Mouse (Mus musculus) monocyte, adult 2 months (primary cell): Measurements from ENCODE around the gene Ldlrap1.

ENCODE experiments used
- DNase-seq, 2 experiments: peaks; one replicate each; pipeline ENCODE4 v3.0.0; 2022; ENCODE audit warnings: low spot score in 2 of 2, low read depth in 1 of 2

Ldlrap1 gene

DNA sequence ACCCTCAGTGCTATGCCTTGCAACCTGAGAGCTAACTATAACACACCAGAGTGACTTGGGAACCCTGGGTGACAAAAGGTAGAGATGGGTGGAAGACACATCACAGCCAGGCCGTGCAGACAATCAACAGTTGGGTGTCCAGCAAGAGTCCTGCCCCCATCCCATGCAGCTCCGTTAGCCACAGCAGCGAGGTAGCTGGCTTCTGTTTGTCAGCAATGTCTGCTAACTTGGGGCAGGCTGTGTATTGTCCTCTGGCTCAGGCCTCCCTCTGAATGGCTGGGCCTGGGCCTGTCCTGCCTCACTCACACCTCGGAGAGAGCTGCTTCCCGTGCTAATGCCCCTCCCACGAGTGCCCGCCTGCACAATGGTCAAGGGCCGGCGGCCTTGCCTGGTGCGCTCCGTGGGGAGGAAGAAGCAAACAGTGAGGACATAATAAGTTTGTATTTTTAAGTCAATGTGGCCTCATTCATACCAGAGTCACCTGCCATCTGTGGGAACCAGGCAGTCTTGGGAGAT, 14.9 kb downstream of the Ldlrap1 start:
- no peak for DNase-seq

DNA sequence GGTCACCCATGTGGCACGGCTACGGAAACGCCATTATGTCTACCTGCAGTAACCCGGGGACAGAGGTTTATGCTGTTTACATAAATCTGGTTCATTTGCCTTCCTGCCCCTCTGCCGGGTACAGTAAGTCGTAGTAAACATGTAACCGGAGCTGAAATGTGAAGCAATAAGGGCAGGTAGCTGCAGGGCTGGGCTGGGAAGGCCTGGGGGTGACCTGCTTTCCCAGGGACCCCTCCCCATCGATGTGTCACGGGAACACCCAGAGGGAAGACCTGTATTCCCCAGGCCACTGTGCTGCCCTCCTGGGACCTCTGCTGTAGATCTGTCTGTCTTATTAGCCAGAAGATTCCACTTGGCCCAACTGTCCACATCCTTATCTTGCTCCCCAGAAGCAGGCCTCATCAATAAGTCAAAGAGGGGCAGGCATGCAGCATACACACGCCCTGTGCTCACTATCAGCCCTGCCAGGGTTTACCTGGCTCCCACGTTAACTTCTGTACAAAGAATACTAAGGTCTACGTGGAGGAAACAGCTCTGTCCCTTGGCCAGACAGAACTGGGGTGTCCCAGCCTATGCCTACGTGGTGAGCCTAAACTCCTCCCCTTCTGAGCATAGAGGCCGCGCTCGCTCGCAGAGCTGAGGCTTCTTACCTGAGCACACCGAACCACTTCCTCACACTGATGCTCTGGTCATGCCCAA, 16.0 kb downstream of the Ldlrap1 start:
- DNase-seq = no peak

DNA sequence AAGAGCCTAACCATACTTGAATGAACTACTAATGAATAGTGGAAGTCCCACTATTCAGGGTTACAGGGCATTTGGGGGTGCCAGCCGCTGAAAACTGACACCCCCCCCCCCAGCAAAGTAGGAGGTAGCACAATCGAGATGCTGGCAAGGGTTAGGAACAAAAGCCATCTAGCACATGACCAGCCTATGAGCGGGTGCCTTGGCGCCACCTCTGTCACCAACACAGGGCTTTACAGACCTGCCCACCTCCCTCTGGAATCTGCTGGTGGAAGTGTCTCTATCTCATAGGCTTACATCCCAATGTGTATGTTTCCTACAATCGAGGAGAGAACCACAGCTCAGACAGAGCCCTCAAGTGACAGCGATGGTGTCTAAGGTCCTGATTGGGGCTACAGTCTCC, 17.0 kb downstream of the Ldlrap1 start:
- DNase-seq = no peak

DNA sequence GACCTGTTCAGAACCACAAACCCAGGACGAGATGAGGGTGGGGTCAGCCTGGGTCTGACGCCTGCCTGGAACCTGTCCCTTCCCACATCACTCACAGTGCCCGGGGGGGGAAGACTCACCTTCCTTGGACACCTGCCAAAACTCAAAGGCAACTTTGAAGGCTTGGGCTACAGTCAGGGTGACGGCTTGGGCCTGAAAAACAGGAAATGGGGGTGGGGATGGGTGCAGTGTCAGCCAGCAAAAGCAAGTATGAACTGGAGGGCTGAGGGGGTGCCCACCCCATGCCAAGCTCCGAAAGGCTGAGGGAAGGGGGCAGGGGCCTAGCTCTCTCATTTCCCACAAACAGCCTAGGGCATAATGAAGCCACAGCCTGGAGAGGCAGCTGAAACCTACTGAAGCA, 17.6 kb downstream of the Ldlrap1 start:
- no peak for DNase-seq

DNA sequence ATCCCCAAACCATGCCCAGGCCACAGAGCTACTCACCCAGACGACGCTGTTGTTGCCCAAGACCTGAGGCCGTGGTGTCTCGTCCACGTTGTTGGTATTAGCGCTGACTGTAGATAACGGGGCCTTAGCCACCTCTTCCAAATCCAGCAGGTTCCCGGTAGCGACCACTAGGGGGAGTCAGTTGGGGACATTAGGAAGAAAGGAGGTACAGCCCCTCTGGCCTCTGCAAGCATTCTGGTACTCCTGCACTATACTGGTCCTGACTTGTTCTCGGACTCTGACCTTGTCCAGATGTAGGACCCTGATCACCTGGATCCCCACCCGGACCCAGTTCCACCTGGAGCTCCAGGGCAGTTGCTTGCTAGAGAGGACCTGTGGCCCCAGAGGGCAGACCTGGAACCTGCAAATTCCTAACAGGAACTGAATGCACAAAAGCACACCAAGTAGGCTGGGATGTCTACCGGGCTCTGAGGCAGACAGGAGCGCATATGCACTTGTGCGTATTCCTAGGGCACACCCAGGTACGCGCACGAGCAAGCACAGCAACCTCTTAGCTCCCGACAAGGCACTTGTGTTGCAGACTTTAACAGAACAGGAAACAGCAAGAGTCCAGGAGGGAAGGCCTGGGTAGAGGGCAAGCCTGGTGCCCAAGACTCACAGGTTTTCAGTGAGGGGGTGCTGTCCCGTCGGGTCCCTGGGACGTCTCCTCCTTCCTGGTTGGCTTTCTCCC, 18.4 kb downstream of the Ldlrap1 start:
- no peak for DNase-seq

DNA sequence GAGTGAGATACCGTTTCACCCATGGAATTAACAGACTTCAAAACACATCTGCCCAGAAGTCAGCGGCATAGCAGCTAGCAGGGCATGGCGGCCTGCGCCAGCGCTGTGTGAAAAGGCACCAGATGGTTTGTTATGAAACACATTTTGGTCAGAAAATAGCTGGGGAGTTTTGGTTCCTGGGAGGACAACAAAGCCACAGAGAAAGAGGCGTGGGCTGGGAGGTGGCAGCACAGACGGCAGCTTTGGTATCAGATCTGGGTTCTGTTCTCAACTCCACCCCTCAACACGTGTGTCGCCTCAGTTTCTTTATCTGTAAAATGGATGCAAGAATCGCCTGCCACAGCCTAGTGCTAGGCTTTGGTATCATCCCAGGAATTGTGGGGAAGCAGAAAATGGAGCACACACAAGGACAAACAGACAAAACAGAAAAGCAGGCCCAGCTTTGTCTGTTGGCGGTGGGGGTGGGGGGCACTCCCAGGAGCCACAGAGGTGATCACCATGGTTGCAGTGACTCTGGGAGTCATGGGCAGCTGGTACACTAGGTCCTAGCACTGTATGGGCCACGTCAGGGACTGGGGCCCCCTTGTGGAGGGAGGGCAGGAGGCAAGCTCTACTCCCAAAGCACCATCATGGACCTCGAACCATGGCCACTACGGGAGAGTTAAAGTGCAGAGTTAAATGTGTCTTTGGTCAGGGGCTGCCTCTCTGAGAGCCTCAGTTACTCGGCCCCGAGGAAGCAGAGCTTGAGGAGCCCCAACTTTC, 21.7 kb downstream of the Ldlrap1 start:
- DNase-seq = no peak

DNA sequence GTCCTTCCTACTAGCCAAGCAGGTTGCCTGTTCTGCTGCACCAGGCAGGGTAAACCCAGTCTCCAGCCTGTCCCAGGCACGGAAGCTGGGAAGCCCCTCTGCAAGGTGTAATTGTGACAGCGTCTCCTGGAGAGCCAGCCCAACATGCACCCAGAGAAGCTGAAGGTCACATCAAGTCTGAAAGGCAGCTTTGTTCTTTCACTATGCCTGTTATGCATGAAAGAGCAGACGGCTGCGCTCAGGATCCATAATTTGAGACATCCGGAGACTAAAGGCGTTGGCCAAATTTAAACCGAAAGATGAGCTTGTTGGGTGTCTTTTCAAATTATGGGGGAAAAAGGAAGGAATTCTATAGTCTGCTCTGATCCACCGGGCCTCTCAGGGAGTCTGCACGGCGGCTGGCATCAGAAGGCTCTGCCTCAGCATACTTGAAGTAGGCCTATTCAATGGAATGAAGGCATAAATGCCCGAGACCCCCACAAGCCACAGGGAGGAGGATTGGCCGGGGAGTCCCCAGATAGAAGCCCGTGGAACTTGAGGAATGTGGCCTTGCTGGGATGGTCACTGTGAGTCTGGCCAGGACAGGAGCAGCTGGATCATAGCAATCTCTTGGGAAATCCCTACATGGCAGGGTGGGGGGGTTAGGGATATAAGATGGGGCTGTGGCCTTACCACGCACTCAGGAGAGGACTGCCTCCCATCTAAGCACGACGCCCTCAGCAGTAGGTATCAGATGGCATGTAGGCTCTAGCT, 23.8 kb downstream of the Ldlrap1 start:
- no peak for DNase-seq

DNA sequence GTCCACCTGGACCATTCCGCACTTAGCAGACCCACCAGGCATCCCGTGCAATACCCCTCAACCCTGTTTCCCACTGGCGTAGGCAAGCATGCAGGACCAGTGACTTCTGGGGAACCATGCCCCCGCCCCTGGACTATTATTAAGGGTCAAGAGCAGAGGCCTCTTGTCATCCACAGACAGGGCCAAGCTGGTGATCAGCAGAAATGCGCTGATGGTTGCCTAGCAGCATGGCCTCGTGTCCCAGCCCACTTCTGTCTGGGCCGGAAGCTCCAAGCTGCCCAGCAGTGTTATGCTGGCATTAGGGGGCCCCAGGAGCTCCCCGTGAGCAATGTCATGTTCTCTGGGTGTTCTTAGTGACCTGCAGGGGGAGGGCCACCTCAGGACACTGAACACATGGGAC, 25.9 kb downstream of the Ldlrap1 start:
- no peak for DNase-seq

DNA sequence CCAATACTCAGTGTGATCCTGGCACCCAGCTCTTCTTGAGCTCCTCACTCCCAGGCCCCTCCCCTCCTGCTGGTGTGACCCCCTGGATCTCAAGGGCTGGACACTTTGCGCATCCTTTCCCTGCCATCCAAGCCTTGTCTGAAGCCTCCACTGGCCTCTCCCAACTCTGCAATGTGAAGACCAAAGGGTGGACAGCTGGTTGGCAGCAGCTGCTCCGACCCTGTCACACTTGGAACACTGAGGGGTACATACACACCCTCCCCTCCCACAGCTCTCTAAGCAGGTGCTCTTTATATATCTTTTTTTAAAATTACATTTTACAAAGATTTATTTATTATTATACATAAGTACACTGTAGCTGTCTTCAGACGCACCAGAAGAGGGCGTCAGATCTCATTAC, 27.6 kb downstream of the Ldlrap1 start:
- DNase-seq = no peak

DNA sequence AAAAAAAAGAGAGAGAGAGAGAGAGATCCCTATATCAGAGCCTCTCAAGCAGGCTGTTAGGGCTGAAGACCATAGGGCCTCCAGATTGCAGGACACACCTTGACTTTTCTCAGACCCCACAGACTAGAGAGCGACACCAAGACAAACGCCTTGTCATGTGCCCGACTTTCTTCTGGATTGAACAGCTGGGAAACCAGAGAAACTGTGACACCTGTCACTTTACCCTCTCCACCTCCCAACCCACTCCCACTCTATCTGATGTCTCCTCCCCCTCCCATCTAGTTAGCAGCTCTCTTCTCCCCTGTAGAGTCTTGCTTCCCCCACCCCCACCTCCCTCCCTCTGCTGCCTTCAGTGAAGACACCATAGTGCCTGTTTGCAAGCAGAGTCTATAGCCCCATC, 28.3 kb downstream of the Ldlrap1 start:
- no peak for DNase-seq

DNA sequence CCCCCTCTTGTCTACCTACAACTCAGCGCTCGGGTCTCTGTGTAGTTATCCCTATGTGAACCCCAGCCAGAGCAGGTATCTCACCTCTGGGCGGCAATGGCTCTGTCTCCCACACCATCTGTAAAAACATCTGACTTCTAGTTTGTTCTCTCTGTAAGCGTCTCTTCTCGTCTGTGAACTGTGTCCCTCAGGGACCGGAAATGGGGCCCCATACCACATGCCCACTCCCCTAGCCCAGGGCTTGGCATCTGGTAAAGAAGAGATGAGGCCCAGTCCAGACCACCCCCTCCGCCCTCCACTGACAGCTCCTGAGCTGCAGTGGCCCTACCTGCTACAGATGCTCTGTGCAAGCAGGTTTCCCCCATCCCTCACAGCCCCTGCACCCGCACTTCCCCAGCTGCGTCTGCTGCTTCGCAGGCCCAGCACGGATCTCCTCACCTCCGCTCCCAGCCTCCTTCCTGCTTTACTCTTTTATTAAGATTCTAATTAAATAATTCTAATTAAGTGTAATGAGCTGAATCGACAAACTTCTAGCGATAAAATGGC, 30.4 kb downstream of the Ldlrap1 start:
- no peak for DNase-seq

DNA sequence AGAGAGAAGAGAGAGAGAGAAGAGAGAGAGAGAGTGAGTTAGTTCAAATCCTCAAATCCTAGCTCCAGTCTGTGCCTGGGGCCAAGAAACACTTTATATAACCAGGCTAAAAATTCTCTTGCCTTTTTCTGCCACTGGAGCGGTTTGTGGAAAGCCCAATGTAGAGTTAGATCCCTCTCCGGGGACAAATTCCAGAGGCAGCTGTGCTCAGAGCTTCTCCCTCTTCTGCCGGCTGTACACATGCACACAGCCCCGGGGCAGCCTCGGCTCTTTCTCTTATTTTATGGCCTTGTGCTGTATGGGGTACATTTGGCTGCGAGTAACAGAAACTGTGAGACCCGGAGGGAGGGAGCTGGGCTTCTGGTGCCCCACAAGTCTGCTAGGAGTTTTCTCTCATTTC, 31.7 kb downstream of the Ldlrap1 start:
- no peak for DNase-seq

DNA sequence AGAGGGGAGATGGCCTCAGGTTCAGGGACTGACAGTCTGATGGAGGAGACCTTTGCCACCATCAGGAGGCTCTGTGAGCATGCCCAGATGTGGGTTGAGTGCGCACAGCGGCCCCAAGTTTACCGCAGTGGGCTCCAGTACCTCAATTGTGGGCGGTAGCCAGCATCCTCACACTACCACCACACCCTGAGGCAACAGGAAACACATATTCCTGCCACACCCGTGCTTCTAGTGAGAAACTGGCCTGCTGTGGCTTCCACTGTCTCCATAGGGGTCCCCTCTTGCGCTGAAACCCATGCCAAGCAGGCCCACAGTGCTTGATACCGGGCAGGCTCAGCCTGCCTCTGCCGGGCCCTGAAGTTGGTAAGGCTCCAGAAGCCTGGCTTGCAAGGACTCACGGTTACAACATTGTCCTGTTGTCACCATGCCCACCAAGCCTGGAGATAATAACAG, 33.2 kb downstream of the Ldlrap1 start:
- DNase-seq = peak; percentile 66 to 79

DNA sequence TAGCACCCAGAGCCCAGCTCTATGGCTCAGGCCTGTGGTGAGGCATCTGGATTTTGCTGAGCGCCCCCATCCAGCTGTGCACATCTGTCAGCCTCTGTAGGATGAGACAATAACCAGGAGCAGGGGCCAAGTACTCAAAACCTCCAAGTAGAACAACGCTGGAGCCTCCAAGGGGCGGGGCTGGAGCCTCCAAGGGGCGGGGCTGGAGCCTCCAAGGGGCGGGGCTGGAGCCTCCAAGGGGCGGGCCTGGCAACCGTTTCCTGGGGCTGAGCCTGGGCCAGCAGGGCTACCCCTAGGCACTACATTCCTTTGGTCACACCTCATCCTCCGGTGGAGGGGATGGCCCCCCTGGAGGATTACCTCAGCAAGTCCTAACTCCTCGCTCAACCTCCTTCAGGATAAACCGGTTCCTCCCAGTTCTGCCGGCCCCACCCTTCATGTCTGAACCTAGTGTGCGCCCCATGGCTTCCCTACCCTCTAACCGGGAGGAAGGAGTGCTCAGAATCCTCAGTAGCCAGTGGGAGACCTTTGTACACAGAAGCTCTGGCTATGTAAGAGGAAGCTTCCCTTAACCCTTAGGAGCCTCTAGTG, 33.7 kb downstream of the Ldlrap1 start:
- peak; percentile 44 to 56 for DNase-seq

DNA sequence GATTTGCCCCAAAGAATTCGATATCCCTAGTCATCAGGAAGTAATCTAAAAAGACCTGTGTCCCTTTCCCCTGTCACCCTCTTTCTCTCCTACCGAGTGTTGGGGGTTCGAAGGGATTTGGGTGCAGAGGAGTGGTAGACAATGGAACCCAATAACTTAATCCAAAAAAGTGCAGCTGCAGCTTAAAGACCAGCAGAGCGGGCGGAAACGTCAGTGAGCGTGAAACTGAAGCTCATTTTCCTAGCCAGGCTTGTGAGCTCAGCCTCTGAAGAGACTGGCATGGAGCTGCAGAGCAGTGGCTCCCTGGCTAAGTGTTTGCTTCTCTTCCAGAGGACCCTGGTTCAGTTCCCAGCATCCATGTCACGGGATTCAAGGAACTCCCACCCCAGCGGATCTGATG, 34.5 kb downstream of the Ldlrap1 start:
- no peak for DNase-seq

DNA sequence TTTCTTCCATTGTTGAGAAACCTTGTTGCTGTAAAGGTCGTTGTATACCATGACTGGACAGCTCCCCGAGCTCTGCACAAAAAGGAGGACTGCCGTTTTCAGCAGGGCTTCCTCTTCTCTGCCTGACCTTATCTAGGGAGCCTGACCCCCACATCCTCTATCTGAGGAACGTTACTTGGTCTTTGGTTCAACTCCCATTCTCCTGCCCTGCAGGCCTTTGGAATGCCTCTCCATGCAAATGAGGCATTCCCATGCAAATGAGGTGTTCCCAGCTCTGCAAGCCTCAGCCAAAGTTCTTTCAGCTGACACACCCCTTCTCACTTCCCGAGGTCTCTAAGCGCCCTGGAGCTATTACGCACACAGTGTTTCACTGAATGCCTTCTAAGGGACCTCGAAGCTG, 37.7 kb downstream of the Ldlrap1 start:
- peak; percentile 41 for DNase-seq

DNA sequence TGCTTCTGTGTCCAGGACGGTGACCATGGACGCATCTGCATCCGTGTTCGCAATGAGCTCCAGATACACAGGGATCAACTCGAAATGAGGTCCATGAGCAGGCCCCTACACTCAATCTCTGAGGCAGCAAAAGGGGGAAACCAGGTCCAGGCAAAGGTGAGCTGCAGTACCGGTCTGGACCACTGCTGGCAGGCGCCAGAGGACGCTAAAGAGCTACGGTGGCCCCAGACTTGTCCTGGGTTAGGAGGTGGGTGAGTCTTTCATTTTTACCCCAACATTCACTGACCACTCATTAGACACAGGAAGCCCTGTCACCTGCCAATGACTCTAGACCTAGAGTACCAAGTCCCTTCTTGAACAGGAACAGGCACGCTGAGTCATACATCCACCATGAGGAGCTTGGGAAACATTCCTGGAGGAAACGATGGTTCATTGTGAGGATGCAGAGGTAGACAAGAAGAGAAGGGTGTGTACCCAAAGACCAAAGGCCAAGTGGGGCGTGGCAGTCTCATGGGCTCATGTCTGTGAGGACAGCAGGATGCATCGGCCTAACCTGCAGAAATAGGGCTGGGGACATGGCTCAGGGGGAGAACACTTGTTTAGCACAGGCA, 42.0 kb downstream of the Ldlrap1 start:
- no peak for DNase-seq

DNA sequence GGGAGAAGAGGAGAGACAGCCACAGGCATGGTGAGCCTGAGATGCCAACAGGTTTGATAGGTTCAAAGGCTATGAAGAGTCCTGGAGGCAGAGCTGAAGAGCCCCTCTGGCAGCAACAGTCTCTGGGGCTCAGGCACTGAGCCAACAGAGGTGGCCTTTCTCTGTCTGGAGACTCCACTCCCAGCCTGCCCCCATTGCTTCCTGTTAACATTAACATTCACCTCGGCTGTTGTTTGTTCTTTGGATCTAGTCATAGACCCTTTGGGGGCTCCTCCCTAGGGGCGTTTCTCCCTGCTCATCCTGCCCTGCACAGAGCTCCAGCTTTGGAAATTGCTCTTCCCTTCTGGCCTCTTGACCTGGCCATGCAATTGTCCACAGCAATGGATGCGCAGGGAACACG, 42.9 kb downstream of the Ldlrap1 start:
- no peak for DNase-seq

DNA sequence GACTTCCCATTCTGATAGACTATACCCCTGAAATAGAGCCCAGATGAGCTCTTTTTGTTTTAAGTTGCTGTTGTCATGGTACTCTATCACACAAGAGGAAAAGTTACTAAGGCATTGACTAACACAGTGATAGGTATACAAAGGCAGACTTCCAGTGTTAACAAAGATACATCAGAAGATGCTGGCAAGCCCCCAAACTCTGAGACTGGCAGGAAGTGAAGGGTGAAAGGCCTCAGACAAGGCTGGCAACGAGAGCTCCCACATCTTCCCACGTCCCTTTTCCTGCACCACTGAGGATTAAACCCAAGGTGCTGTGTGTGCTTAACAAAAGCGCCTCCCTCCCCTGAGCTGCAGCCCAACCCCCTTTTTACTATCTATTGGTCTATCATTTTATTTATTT, 44.6 kb downstream of the Ldlrap1 start:
- no peak for DNase-seq

DNA sequence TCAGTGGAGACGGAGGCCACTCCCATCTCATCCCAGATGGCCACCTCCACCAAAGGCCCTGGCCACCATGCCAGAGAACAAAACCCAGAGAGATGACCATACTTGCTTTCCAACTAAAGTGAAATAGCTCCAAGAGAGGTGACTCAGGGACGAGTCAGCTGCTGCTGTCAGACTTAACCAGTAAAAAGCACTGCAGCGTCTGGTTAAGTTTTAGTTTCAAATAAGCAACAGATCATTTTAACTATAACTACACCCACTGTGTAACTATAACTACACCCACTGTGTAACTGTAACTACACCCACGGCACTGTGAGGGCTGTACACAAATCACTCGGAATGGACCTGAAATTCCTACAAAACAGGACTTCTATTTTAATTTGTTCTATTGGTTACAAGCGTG, 46.7 kb downstream of the Ldlrap1 start:
- DNase-seq = no peak
